Mouse (Mus musculus) frontal cortex, postnatal 10 days (tissue): ENCODE data around the gene Gm47841.

Experiments
- DNase-seq, 2 experiments: peaks; one replicate each; pipeline ENCODE4 v3.0.0; 2022; ENCODE audit warnings: low spot score in 2 of 2, mixed read lengths in 1 of 2

Gene Gm47841

GRCm38 (mm10) chr15:101047194-101047555, at the start of gene Gm47841:
TSS of gene Gm47841 (minus strand) at chr15:101047397.
- DNase-seq: no peak

- DNase-seq: no peak
Measured at GRCm38 (mm10) chr15:101095392-101095791, 48.2 kb upstream of the Gm47841 start.

- DNase-seq: no peak
Measured at GRCm38 (mm10) chr15:101094979-101095378, 47.8 kb upstream of the Gm47841 start.

- no peak for DNase-seq
Measured at GRCm38 (mm10) chr15:101093988-101094387, 46.8 kb upstream of the Gm47841 start.

- peak in 1 of 2 experiments; percentile 51 for DNase-seq
Measured at GRCm38 (mm10) chr15:101092829-101093648, 45.8 kb upstream of the Gm47841 start.

- DNase-seq: no peak
Measured at GRCm38 (mm10) chr15:101092121-101092828, 45.1 kb upstream of the Gm47841 start.

- no peak for DNase-seq
Measured at GRCm38 (mm10) chr15:101091551-101091950, 44.4 kb upstream of the Gm47841 start.

GRCm38 (mm10) chr15:101088291-101088690, 41.1 kb upstream of the Gm47841 start:
- no peak for DNase-seq

GRCm38 (mm10) chr15:101086956-101087355, 39.8 kb upstream of the Gm47841 start:
- no peak for DNase-seq

GRCm38 (mm10) chr15:101086451-101086850, 39.3 kb upstream of the Gm47841 start:
- no peak for DNase-seq

- DNase-seq: no peak
Measured at GRCm38 (mm10) chr15:101084499-101084898, 37.3 kb upstream of the Gm47841 start.

GRCm38 (mm10) chr15:101082236-101082635, 35.0 kb upstream of the Gm47841 start:
- DNase-seq: no peak

- no peak for DNase-seq
Measured at GRCm38 (mm10) chr15:101081035-101081548, 33.9 kb upstream of the Gm47841 start.

- DNase-seq: no peak
Measured at GRCm38 (mm10) chr15:101080031-101080520, 32.9 kb upstream of the Gm47841 start.

GRCm38 (mm10) chr15:101078731-101079156, 31.5 kb upstream of the Gm47841 start:
- DNase-seq: peak; percentile 61 to 66

- no peak for DNase-seq
Measured at GRCm38 (mm10) chr15:101077813-101078730, 30.9 kb upstream of the Gm47841 start, which contains the start of gene Fignl2. TSS of gene Fignl2 (minus strand) at chr15:101078567.

- DNase-seq: no peak
Measured at GRCm38 (mm10) chr15:101077001-101077812, 30.0 kb upstream of the Gm47841 start.

GRCm38 (mm10) chr15:101076071-101077000, 29.1 kb upstream of the Gm47841 start:
- DNase-seq: no peak

GRCm38 (mm10) chr15:101075656-101076055, 28.5 kb upstream of the Gm47841 start:
- DNase-seq: no peak
